11 mouse cellular contexts compared by ENCODE assay signal in genomic region chr1:171613962-171614361, GRCm38 (mm10). TPM values are rescaled to one million over a fixed set of nuclear protein-coding genes. Genes with fewer than 3 reads are reported as not detected.
DNase-seq lines count a peak whose midpoint lies in the region; ATAC-seq lines count a peak whose summit lies in the region.
"Had no signal": no experiment of that assay in that cellular context is flagged by ENCODE, and none has a peak within 500 bp of the region (broad histone marks: within the 10 kb centered on the region; RNA-seq: fewer than 3 reads in every experiment).

No protein-coding gene starts in this region.

- no peaks in the 10 kb centered on the region for H3K27me3 ChIP-seq in heart, embryonic 11.5 days (ENCODE audit: control insufficient read depth, insufficient read depth, low read length)
- no peaks in the 10 kb centered on the region for H3K27me3 ChIP-seq in midbrain, embryonic 14.5 days (ENCODE audit: control insufficient read depth, insufficient read depth, low read length)
- no peaks in the 10 kb centered on the region for H3K27me3 ChIP-seq in midbrain, embryonic 11.5 days (ENCODE audit: control insufficient read depth, insufficient read depth, low read length)
- H3K27me3 ChIP-seq: limb, embryonic 13.5 days had no signal

- no peak overlapping the region for H3K9ac ChIP-seq in heart, embryonic 11.5 days (ENCODE audit: low read depth, low read length)
- H3K9ac ChIP-seq in midbrain, embryonic 14.5 days (replicated peaks; ENCODE audit: low read length): no peak overlapping the region
- H3K9ac ChIP-seq in midbrain, embryonic 11.5 days (ENCODE audit: low read length): no peak overlapping the region
- H3K9ac ChIP-seq: limb, embryonic 13.5 days had no signal

- H3K4me3 ChIP-seq in heart, embryonic 11.5 days (ENCODE audit: low read depth, low read length): no peak overlapping the region
- no peak overlapping the region for H3K4me3 ChIP-seq in midbrain, embryonic 14.5 days (replicated peaks; ENCODE audit: low read depth, low read length)
- no peak overlapping the region for H3K4me3 ChIP-seq in midbrain, embryonic 11.5 days (ENCODE audit: low read depth, low read length)
- H3K4me3 ChIP-seq: limb, embryonic 13.5 days had no signal

- no peak overlapping the region for H3K27ac ChIP-seq in heart, embryonic 11.5 days (ENCODE audit: low read depth, low read length)
- H3K27ac ChIP-seq in midbrain, embryonic 14.5 days (replicated peaks; ENCODE audit: low read depth, low read length): no peak overlapping the region
- H3K27ac ChIP-seq in midbrain, embryonic 11.5 days (ENCODE audit: low read depth, low read length): no peak overlapping the region
- H3K27ac ChIP-seq: limb, embryonic 13.5 days had no signal

- peak; percentile 42 for DNase-seq in heart, adult 11 months
- peak; percentile 24 for DNase-seq in midbrain, embryonic 14.5 days
- no peak for DNase-seq in midbrain, embryonic 11.5 days (ENCODE audit: low spot score, missing footprints)
- peak; percentile 13 for DNase-seq in c-Kit-positive CD71-positive TER-119-negative erythroid progenitor cells, embryonic 14.5 days (ENCODE audit: low read depth)
- peak; percentile 10 for DNase-seq in retina, embryonic 14.5 days (ENCODE audit: low spot score)
- DNase-seq in urinary bladder, adult 18-20 months (ENCODE audit: low spot score in 2 of 2): no peak
- DNase-seq in cerebellum, postnatal 25 days: no peak
- DNase-seq: right cerebral cortex, postnatal 14 days had no signal

- no peak for ATAC-seq in heart, embryonic 11.5 days (replicated peaks; ENCODE audit: insufficient number of reproducible peaks, low FRiP score, low TSS enrichment)
- ATAC-seq in midbrain, embryonic 14.5 days (ENCODE audit: low FRiP score, low TSS enrichment): no peak
- ATAC-seq in midbrain, embryonic 11.5 days (ENCODE audit: low FRiP score): no peak

- no peaks in the 10 kb centered on the region for H3K9me3 ChIP-seq in heart, embryonic 11.5 days (replicated peaks; ENCODE audit: control insufficient read depth, low read length)
- no peaks in the 10 kb centered on the region for H3K9me3 ChIP-seq in midbrain, embryonic 14.5 days (ENCODE audit: control insufficient read depth, low read length)
- H3K9me3 ChIP-seq in midbrain, embryonic 11.5 days (ENCODE audit: control insufficient read depth, low read length): no peaks in the 10 kb centered on the region
- H3K9me3 ChIP-seq: limb, embryonic 13.5 days had no signal

- no peaks in the 10 kb centered on the region for H3K4me1 ChIP-seq in heart, embryonic 11.5 days (ENCODE audit: control insufficient read depth, insufficient read depth, low read length)
- H3K4me1 ChIP-seq in midbrain, embryonic 14.5 days (ENCODE audit: control insufficient read depth, insufficient read depth, low read length): no peaks in the 10 kb centered on the region
- H3K4me1 ChIP-seq in midbrain, embryonic 11.5 days (ENCODE audit: control insufficient read depth, insufficient read depth, low read length): no peaks in the 10 kb centered on the region
- H3K4me1 ChIP-seq: limb, embryonic 13.5 days had no signal

- no peak overlapping the region for H3K4me2 ChIP-seq in heart, embryonic 11.5 days
- no peak overlapping the region for H3K4me2 ChIP-seq in midbrain, embryonic 14.5 days (ENCODE audit: low read length)
- no peak overlapping the region for H3K4me2 ChIP-seq in midbrain, embryonic 11.5 days
- H3K4me2 ChIP-seq: limb, embryonic 13.5 days had no signal

- 27% methylated on average over 2 of the region's 2 CpGs for WGBS in heart, embryonic 11.5 days (ENCODE audit: insufficient replicate concordance)
- WGBS in midbrain, embryonic 14.5 days: 53% methylated on average over 2 of the region's 2 CpGs
- 41% methylated on average over 2 of the region's 2 CpGs for WGBS in midbrain, embryonic 11.5 days

- no peaks in the 10 kb centered on the region for H3K36me3 ChIP-seq in heart, embryonic 11.5 days (ENCODE audit: control insufficient read depth, insufficient read depth, low read length)
- no peaks in the 10 kb centered on the region for H3K36me3 ChIP-seq in midbrain, embryonic 14.5 days (ENCODE audit: control insufficient read depth, insufficient read depth, low read length)
- no peaks in the 10 kb centered on the region for H3K36me3 ChIP-seq in midbrain, embryonic 11.5 days (ENCODE audit: control insufficient read depth, insufficient read depth, low read length)
- H3K36me3 ChIP-seq: limb, embryonic 13.5 days had no signal

RNA-seq across cellular contexts. Expression of gene Ly9, which starts 6.8 kb away (rescaled TPM):
- polyA plus RNA-seq in heart, embryonic 11.5 days (2014; fragmentation: Nextera tagmentation; extraction: Ambion mirVana): not detected in 2 replicates
- polyA plus RNA-seq in midbrain, embryonic 14.5 days (2014; fragmentation: Nextera tagmentation; extraction: Ambion mirVana): not detected in 2 replicates
- polyA plus RNA-seq in midbrain, embryonic 11.5 days (2014; fragmentation: Nextera tagmentation; extraction: Ambion mirVana): not detected in 2 replicates
- polyA plus RNA-seq: kidney, embryonic 14.5 days had no signal

RNA-seq across cellular contexts. Expression of gene Slamf7, which starts 38.9 kb away (rescaled TPM):
- polyA plus RNA-seq in heart, embryonic 11.5 days (2014; fragmentation: Nextera tagmentation; extraction: Ambion mirVana): not detected in 2 replicates
- polyA plus RNA-seq in midbrain, embryonic 14.5 days (2014; fragmentation: Nextera tagmentation; extraction: Ambion mirVana): 0.24 TPM in 1 of 2 replicates, not detected in the other
- polyA plus RNA-seq in midbrain, embryonic 11.5 days (2014; fragmentation: Nextera tagmentation; extraction: Ambion mirVana): not detected in 2 replicates
- polyA plus RNA-seq: kidney, embryonic 14.5 days had no signal

RNA-seq across cellular contexts. Expression of gene Cd244a, which starts 55.0 kb away (rescaled TPM):
- not detected in 2 replicates for polyA plus RNA-seq in heart, embryonic 11.5 days (2014; fragmentation: Nextera tagmentation; extraction: Ambion mirVana)
- 0.07 TPM in 1 of 2 replicates, not detected in the other for polyA plus RNA-seq in midbrain, embryonic 14.5 days (2014; fragmentation: Nextera tagmentation; extraction: Ambion mirVana)
- polyA plus RNA-seq in midbrain, embryonic 11.5 days (2014; fragmentation: Nextera tagmentation; extraction: Ambion mirVana): not detected in 2 replicates
- polyA plus RNA-seq: kidney, embryonic 14.5 days had no signal

Comparison
In these comparisons a context has a peak if more than half of its experiments do, and no peak if none do; other contexts are left out.
1. DNase-seq: peak in heart, adult 11 months (single experiment), midbrain, embryonic 14.5 days (single experiment), c-Kit-positive CD71-positive TER-119-negative erythroid progenitor cells, embryonic 14.5 days (single experiment) and retina, embryonic 14.5 days (single experiment); none in midbrain, embryonic 11.5 days (single experiment), urinary bladder, adult 18-20 months (0 of 2) and cerebellum, postnatal 25 days (0 of 2).